Mouse (Mus musculus): ENCODE data around the gene Mfsd7a.

DNA sequence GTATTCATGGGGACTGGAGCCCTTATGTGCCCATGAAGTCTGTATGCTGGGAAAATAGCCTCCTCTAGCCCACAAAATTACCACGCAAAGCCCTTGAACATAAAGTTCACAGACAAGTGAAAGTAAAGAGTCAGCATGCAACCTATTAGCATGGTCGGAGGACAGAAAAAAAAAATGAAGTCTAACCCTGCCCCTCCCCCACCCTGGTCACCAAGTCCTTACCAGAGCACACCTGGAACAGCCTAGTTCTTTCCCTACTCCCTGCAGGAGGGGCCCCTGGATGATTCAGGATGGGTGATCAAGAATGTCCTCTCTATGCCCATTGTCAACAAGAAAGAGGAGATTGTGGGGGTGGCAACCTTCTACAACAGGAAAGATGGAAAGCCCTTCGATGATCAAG lies 25.9 kb downstream of the Mfsd7a start:
- TF ChIP-seq CTCF (IDR thresholded peaks at IDR 0.05) (no peak), EP300 (IDR thresholded peaks at IDR 0.05) (no peak)

All from lung, postnatal 0 days (tissue).